Mouse (Mus musculus): ENCODE results near the gene Ptprc.

DNA sequence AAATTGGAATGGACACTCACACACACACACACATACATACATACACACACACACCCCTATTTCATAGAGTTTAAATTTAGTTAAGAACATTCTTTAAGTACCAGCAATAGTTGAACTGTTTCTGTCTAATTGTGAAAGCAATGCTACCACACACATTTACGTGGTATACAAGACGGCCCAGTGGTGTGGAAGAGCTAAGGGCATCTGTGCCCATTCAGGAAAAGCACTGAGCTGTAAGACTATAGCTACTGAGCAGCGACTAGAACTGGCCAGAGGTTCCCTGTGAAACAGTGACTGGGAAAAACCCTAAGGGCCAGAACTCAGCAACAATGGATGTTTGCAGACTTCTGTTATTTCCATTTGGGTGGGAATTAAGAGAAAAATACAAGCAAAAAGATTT lies 17.3 kb downstream of the Ptprc start:
- TF ChIP-seq ZC3H11A (IDR thresholded peaks at IDR 0.05; ENCODE audit: borderline replicate concordance, low read depth, low read length) (no peak), HCFC1 (IDR thresholded peaks at IDR 0.05; ENCODE audit: borderline replicate concordance, insufficient read depth, low read length) (no peak), CHD2 (IDR thresholded peaks at IDR 0.05; ENCODE audit: low read depth, low read length) (no peak), ZNF384 (IDR thresholded peaks at IDR 0.05; ENCODE audit: low read depth, low read length) (no peak), MAFK (IDR thresholded peaks at IDR 0.05; ENCODE audit: insufficient read depth, low read depth, low read length) (no peak)
